Comparison of ENCODE assay signal across 8 mouse cellular contexts in genomic region chr3:88532299-88532674, GRCm38 (mm10). TPM values are rescaled to one million over a fixed set of nuclear protein-coding genes. Genes with fewer than 3 reads are reported as not detected.
A peak's percentile ranks its signal among the peaks of the same experiment; 100 is the strongest.
DNase-seq lines count a peak whose midpoint lies in the region; ATAC-seq lines count a peak whose summit lies in the region.

Gene Mex3a (plus strand): TSS chr3:88532395.

- no peak for ATAC-seq in midbrain, embryonic 14.5 days (ENCODE audit: low FRiP score, low TSS enrichment)

- peak within 1 kb of the TSS; percentile 98 for H3K4me2 ChIP-seq in midbrain, embryonic 14.5 days (ENCODE audit: low read length)

- DNase-seq in layer of hippocampus, postnatal 10 days (ENCODE audit: low spot score in 2 of 2) = no peak
- no peak for DNase-seq in layer of hippocampus, postnatal 25 days (ENCODE audit: extremely low spot score in 1 of 2, low spot score in 1 of 2)
- no peak for DNase-seq in hindbrain, embryonic 10.5 days (ENCODE audit: low spot score)
- no peak for DNase-seq in midbrain, embryonic 14.5 days
- no peak for DNase-seq in embryo, embryonic 9.5 days (ENCODE audit: extremely low spot score)
- DNase-seq in urinary bladder, postnatal 36 days (ENCODE audit: low spot score in 2 of 2) = no peak
- no peak for DNase-seq in natural killer cell, adult 2 months (ENCODE audit: low spot score in 2 of 2)

- WGBS in hindbrain, embryonic 10.5 days = under 1% methylated on average over 31 of the region's 31 CpGs
- WGBS in midbrain, embryonic 14.5 days = under 1% methylated on average over 18 of the region's 31 CpGs

- H3K4me3 ChIP-seq in brown adipose tissue, adult 24 weeks (ENCODE audit: insufficient read depth, low read depth, low read length) = peak within 1 kb of the TSS; percentile 91
- peak within 1 kb of the TSS; percentile 96 for H3K4me3 ChIP-seq in hindbrain, embryonic 10.5 days
- peak within 1 kb of the TSS; percentile 52 for H3K4me3 ChIP-seq in midbrain, embryonic 14.5 days (replicated peaks; ENCODE audit: low read depth, low read length)

- peak within 1 kb of the TSS; percentile 98 for H3K9ac ChIP-seq in midbrain, embryonic 14.5 days (replicated peaks; ENCODE audit: low read length)

- H3K27ac ChIP-seq in brown adipose tissue, adult 24 weeks (replicated peaks; ENCODE audit: low read depth, low read length) = peak within 1 kb of the TSS; percentile 58
- H3K27ac ChIP-seq in hindbrain, embryonic 10.5 days = peak within 1 kb of the TSS; percentile 100
- H3K27ac ChIP-seq in midbrain, embryonic 14.5 days (replicated peaks; ENCODE audit: low read depth, low read length) = peak within 1 kb of the TSS; percentile 99

- peaks cover 38% of the 10 kb centered on the region for H3K36me3 ChIP-seq in hindbrain, embryonic 10.5 days
- peaks cover 26% of the 10 kb centered on the region for H3K36me3 ChIP-seq in midbrain, embryonic 14.5 days (ENCODE audit: control insufficient read depth, insufficient read depth, low read length)

- H3K4me1 ChIP-seq in brown adipose tissue, adult 24 weeks (ENCODE audit: control insufficient read depth, insufficient read depth, insufficient read length, low read length) = peaks cover 2% of the 10 kb centered on the region; the same call in 1 of the 2 replicates
- H3K4me1 ChIP-seq in hindbrain, embryonic 10.5 days (replicated peaks) = peaks cover 73% of the 10 kb centered on the region
- H3K4me1 ChIP-seq in midbrain, embryonic 14.5 days (ENCODE audit: control insufficient read depth, insufficient read depth, low read length) = peaks cover 62% of the 10 kb centered on the region

- H3K27me3 ChIP-seq in hindbrain, embryonic 10.5 days (ENCODE audit: insufficient read depth, poor library complexity, severe bottlenecking) = no peaks in the 10 kb centered on the region
- H3K27me3 ChIP-seq in midbrain, embryonic 14.5 days (ENCODE audit: control insufficient read depth, insufficient read depth, low read length) = no peaks in the 10 kb centered on the region

- no peaks in the 10 kb centered on the region for H3K9me3 ChIP-seq in hindbrain, embryonic 10.5 days
- H3K9me3 ChIP-seq in midbrain, embryonic 14.5 days (ENCODE audit: control insufficient read depth, low read length) = no peaks in the 10 kb centered on the region

RNA-seq across cellular contexts. Expression of gene Mex3a, which starts in this region (rescaled TPM):
- 10 to 100 TPM; 17.0 to 18.5 TPM for total RNA-seq in layer of hippocampus, postnatal 10 days (2021)
- total RNA-seq in layer of hippocampus, postnatal 25 days (2021) = 1 to 10 TPM; 4.3 to 4.6 TPM
- 0.16 and 0.21 TPM in 2 replicates for polyA plus RNA-seq in brown adipose tissue, adult 24 weeks (2012; ENCODE audit: insufficient read depth, insufficient read length, missing spikeins)
- 30.7 and 31.0 TPM in 2 replicates for polyA plus RNA-seq in hindbrain, embryonic 10.5 days (2016; fragmentation: Nextera tagmentation; extraction: Ambion mirVana)
- 50.8 and 51.8 TPM in 2 replicates for polyA plus RNA-seq in midbrain, embryonic 14.5 days (2014; fragmentation: Nextera tagmentation; extraction: Ambion mirVana)

Comparison
In these comparisons a context has a peak if more than half of its experiments do, and no peak if none do; other contexts are left out.
1. RNA of gene Mex3a (polyA plus RNA-seq): 50.8 to 51.8 TPM in midbrain, embryonic 14.5 days and 30.7 to 31.0 TPM in hindbrain, embryonic 10.5 days; 0.16 to 0.21 TPM in brown adipose tissue, adult 24 weeks; every median in the first group is over 10 times any median in the second.
2. Peak in every context shown above with its lines, with median percentiles within 50 percentile points of each other: H3K27ac ChIP-seq and H3K4me3 ChIP-seq.